Mouse (Mus musculus) adrenal gland, postnatal 4 days (tissue): ENCODE data around the gene Pgrmc2. TPM values are rescaled to one million over a fixed set of nuclear protein-coding genes. Genes with fewer than 3 reads are reported as not detected.

ENCODE experiments used
- DNase-seq, 2 experiments: peaks; one replicate each; pipeline ENCODE4 v3.0.0; 2021 to 2022; ENCODE audit warnings: low spot score in 2 of 2, mixed read lengths in 2 of 2
- long read RNA-seq, 2 experiments: library from polyadenylated mRNA; stranded (forward); transcript quantifications; one replicate each; pipeline ENCODE4 v2.0.0; 2021
- total RNA-seq, 2 experiments: library from RNA; stranded (reverse); gene quantifications; 2 replicates each; pipeline ENCODE4 v1.2.3; 2021

Pgrmc2 gene
- total RNA-seq, result 10 to 100 TPM; 43.9 to 45.5 TPM
- long read RNA-seq, experiment 1, transcript Pgrmc2-201 (3 exons, 3,007 nt), result major isoform, 34 of 40 reads
- long read RNA-seq, experiment 1, partial matches to known transcripts, result 0 of 40 reads
- long read RNA-seq, experiment 1, other reads (novel, unspliced or antisense), result 6 of 40 reads
- long read RNA-seq, experiment 2, transcript Pgrmc2-201 (3 exons, 3,007 nt), result major isoform, 75 of 87 reads
- long read RNA-seq, experiment 2, partial matches to known transcripts, result 0 of 87 reads
- long read RNA-seq, experiment 2, other reads (novel, unspliced or antisense), result 11 of 87 reads

DNA sequence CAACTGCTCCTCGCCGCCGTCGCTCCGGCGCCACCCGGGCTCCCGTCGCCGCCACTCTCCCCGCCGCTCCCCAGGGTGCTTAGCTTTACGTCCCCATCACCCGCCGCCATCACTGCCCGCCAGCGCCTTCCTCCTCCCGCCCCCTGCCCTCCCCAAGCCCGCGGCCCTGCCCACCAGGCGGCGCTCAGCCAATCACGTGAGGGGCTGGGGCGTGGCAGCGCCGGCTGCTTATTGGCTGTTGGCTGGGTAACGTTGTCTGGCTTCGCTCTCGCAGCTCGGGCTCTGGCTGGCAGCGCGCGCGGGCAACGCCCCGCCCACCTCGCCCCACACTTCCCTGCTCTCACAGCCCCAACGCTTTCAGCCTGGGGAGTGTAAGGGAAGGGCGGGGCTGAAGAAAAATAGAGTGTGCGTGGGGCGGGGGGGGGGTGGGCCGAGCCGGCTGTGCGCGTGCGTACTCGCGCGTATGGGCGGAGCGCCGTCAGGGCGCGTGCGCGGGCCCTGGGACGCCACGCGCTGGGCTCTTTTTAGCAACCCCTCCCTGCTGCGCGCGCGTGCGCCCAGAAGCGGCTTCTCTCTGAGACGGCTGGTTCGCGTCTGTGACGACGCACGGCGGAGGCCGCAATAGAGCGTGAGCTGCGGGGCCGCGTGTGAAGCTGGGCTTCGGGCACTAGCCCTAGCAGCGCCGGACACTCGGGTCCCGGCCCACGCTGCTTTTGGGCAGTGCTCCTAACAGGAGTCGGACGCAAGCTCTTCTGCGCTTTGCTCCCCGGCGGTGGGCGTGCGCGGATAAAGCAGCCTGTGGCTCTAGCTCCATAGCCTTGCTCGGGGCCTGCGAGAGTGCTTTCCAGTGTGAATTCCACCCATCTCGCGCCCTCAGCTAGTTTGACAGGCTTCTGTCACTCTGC lies at the start of gene Pgrmc2:
Gene Pgrmc2 (minus strand): TSS at position 162 of the 905 bp plus-strand sequence.
- peak; percentile 88 to 98 for DNase-seq

DNA sequence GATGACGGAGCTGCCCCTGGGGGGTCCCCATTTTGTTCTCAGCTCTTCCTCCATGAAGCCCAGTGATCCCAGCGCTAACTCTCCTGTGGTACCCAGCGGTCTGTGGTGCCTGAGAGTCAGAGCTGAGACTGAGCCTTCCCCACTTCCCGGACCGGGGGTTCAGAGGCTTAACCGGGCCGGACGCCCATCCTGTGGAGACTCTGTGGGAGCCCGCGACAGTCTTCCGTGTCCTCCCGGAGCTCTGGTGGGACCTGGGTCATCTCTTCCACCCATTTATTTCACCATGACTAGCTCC lies 41.1 kb upstream of the Pgrmc2 start:
- DNase-seq, result no peak

DNA sequence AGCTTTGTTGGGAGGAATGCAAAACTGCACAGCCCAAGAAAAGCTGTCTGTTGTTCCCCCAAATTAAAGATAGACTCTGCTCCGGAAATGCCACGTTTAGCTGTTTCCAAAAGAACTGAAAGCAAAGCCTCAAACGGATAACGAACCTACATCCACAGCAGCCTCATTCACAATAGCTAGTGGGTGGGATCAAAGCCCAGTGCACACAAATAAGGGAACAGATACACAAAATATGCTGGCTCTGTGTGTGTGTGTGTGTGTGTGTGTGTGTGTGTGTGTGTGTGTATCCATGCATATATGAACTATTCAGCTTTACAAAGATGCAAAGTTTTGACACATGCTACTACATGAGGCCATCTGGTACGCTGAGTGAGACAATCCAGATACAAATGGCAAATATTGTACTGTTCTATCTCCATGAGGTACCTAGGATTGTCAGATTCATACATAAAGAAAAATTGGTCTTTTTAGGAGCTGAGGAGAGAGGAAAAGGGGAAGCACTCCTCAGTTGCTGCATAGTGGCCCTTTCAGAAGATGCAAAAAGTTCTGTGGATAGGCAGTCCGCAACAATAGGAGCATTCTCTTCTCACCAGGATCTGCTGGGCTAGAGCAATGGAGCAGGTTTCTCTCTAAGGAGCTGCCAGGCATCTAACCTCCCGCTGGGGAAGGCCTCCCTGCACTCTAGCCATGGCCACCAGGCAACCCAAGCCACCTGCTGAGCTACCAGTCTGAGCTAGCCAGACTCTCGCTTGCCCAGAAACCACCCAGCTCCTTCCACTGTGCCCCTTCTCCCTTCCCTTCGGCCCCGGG lies 40.5 kb upstream of the Pgrmc2 start:
- no peak for DNase-seq

DNA sequence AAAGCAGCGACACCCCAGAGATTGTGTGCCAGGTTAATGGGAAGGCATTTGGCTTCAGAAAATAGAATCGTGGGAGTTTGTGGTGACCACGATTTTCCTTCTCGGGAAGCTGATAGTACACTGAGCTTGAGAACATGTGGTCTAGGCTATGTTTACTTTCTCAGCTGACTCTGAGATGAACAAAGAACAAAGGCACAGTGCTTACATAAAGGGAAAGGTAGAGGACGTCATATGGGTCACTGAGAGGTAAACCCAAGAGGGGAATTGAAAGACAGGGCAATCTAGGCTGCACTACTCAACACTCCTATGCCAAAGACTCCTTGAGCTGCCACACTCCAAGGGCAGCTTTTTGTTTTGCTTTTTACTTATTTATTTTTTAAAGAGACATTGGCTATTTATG lies 35.3 kb upstream of the Pgrmc2 start:
- no peak for DNase-seq

DNA sequence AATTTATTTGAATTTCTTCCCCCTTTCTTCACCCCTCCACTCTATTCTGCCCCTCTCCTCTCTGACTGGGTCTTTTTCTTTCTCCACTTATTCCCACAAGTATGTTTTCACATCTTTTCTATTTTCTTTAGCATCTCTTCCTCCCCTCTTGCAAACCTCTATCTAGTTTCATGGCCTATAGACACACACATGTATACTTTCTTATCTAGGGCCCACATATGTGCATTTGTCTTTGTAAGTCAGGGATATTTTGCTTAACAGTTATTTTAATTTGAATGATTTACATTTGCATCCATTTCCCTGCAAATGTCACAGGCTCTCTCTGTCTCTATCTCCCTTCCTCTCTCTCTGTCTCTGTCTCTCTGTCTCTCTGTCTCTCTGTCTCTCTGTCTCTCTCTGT lies 34.6 kb upstream of the Pgrmc2 start:
- DNase-seq, result no peak

DNA sequence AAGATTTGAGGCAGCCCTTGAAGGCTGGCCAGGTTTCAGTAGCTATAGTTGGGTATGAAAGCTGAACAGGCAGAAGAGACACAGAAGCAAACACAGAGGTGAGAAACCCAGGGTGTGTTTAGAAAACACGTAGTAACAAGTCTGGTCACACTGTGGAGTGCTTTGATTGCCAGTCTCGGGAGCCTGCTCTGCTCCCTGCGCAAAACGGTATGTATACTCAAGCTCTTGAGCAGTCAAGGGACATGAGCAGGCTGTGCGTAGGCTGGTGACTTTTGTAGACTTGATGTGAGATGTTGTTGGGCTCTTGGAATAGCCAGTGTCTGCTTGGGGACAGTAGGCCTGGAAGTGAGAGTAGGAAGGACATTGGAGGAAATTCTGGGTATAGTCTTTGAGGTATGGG lies 30.3 kb upstream of the Pgrmc2 start:
- DNase-seq, result no peak

DNA sequence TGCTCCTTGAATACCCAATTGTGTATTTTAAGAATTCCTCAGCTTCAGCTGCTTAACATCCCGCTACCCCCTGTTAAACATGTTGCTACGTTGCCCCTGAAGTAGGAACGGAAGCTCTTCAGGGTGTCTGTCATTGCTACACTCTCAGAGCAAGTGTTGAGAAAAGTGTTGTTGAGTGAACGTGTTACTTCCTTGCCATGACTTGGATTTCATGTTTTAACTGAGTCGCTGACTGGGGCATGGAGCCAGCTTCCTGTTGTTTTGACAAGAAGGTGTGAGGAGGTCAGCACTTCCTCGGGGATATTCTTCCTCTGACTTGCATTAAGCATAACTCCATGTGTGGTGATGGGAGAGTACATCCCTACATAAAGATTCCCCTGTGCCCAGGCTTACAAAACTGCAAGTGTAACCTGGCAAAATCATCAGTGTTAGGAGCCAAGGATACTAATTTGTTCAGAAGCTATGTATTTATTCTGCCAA lies 25.5 kb upstream of the Pgrmc2 start:
- no peak for DNase-seq

DNA sequence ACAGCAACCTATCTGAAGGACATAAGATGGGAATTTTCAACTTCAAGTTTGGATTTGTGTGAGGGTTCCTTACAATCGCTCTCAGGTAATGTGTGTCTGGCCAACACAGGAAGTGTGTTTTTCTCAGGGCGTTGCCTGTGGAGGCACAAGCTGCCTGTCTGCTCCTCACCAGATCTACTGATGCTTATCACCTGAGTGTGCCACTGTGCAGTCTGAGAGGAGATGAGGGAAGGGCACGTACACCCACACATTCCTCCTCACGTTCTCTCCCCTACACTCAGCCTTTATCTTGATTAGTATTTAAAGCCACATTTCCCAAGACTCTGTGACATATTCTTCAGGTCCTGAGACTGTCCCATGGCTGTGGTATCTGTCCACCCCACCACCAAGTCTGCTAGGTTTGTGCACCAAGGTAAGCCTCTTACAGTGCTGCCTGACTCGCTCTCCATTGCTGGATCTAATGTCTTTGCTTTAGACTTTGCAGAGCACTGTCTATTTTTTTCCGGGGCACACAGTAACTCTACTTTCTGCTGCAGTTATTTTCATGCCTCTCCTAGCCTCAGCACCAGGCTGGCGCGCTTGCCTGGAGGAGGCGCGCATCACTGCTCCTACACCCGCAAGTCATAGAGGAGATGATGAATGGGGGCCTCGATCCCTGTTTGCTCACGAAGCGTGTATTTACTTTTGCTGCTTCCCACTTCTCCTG lies 24.9 kb upstream of the Pgrmc2 start:
- DNase-seq, result no peak

DNA sequence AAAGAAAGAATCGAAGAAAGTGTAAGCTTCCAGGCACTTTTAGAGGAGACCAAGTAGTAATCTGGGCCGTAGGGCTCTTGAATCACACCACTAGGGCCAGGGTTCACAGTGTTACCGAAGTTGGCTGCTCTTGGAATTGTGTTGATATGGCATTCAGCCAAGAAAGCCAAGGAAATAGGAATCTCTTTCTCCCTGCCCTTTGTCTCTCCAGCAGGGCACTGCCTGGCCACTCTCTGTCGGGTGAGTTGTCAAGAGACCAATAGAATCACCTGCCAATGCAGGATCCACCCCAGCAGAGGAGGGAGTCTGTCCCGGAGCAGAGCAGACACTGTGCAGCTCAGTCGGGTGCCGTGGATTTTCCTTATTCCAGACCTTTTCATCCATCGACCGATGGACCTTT lies 19.1 kb upstream of the Pgrmc2 start:
- DNase-seq, result no peak

DNA sequence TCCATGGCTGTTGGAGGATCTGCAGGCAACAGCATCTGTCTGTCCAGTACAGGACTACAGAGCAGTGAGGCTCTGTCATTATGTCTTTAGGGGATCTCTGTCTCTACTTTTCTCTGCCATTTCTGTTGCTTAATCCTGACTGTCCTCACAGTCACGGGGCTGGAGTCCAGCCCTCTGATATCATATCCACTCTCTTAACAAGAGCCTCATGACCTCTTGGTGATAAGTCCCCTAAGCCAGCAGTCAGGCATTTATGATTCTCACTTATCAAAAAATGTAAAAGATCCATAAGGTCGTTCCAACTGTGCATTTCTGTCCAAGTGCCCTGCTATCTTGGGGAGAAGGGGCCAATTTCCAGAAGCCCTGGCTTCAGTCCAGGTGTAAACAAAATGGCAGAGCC lies 17.3 kb upstream of the Pgrmc2 start:
- DNase-seq, result no peak

DNA sequence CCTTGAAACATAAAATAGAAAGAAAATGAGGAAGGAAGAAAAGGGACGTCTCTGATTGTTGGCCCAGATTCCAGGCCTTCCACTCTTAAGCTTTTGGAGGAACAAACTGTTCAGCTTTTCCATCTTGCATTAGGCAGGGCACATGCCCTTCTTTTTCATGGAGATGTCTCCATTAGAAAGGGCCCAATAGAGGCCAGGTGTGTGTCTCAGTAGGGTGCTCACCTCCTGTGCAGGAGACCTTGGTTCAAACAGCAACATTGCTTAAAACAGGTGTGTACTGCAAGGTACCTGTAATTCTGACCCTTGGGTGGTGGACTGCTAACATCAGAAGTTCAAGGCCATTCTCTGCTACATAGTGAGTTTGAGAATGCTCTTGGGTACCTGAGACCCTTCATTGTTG lies 16.8 kb upstream of the Pgrmc2 start:
- no peak for DNase-seq

DNA sequence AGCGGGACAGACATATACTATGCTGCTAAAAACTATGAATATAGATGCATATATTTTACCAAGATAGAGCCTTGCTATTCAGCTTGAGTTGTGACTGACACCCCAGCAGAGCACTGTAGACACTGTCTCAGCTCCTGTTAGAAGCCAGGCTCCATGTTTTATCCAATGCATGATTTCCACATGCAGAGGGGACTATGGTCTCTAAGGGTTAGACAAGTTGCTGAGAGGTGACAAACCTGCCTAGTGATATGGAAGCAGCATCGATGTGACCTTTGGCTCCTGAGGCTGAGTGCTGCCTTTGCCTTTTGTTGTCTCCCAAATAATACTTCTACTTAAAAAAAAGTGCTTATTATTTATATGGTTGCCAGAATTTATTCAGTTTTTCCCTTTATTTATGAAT lies 10.4 kb upstream of the Pgrmc2 start:
- no peak for DNase-seq

DNA sequence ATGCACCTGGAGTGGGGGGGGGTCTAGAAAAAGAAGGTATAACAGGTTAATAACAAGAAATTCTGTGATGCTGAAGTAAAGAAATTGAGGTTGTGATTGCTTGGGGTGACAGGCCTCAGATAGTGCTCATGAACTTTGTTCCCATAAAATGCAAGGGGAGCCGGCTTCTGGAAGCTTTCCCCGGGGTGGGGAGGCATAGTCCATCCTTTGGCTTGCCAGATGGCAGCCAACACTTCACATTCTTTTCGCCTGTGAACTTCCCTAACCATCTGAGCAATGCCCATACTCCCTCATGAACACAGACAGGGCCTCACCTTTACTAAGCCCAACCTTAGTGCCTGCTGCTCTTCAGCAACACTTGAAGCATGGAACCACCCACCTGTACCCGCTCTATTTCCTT lies 9.5 kb upstream of the Pgrmc2 start:
- no peak for DNase-seq

DNA sequence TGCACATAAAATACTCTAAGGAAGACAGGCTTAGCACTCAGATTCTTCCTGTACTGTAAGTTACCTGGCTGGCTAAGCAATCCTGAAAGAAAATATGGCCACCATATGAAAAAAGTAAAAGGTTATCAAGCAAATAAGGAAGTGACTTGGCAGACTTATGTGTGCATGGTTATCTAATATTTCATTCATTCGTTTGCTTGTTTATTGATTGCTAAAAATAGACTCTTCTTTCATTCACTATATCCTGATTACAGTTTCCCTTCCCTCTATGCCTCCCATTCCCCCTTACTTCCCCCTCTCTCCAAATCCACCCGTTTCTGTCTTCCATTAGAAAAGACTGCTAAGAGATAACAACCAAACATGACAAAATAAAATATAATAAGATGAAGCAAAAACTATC lies 8.0 kb upstream of the Pgrmc2 start:
- DNase-seq, result no peak

DNA sequence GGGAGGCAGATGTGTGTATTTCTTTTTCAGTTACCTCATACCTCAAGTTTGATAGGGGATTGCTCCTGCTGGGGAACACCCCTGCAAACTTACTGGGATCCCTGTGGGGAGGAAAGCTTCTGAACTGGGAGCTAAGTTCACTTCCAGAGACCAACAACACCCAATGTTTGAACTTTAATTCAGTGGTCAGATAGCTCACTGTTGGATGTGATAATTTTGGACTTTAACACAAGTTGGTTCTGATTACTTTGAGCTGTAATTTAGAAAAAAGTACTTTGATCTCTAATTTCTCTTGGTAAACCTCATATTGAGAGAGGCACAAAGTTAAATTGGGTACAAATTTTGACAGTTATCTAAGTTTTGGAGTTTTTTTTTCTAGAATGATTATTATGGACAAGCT lies 4.2 kb upstream of the Pgrmc2 start:
- no peak for DNase-seq

DNA sequence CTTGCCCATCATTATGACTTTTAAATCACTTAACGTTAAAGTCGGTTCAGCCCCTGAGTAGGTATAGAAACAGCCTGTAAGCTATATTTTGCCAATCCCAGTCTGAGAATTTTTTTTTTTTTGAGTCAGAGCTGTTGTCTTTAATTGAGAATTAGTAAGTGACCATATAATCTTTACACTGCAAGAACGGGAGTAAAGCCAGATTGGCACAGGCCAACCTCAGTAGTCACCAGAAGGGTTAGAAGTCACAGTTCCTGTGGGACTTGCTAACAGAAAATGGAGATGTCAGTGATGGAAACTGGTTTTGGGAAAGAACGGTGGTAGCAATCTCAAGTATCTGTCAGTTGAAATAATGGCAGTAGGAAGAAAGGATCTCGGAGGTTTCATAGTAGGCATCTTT lies 1.6 kb upstream of the Pgrmc2 start:
- no peak for DNase-seq

DNA sequence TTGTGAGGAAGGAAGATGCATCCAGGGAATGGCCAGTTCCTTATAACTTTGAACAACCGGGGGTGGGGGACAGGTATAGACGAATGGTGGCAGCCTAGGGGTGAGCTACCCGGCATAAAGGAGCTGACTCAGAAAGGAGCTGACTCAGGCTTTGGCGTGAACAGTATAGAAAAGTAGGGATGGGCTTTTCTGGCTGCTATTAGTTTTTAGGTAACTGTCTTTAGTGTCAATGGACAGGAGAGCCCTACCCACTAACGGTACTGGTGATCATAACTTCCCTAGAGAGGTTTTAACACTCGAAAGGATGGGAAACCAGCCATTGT lies 905 bp upstream of the Pgrmc2 start:
- no peak for DNase-seq

DNA sequence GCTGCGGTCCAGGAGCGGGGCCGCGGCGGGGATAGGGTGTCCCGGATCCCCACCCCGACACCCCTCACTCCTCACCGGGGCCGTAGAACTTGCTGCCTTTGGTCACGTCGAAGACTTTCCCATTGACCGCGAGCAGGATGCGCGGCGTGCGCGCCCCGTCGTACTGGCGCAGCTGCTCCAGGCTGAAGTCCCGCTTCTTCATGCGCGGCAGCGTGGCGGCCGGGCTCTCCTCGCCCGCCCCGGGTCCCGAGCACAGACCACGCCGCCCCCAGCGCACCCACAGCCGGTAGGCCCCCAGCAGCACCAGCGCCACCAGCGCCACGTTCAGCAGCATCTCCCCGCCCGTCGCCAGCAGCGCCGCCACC lies 344 bp downstream of the Pgrmc2 start:
- DNase-seq, result no peak

DNA sequence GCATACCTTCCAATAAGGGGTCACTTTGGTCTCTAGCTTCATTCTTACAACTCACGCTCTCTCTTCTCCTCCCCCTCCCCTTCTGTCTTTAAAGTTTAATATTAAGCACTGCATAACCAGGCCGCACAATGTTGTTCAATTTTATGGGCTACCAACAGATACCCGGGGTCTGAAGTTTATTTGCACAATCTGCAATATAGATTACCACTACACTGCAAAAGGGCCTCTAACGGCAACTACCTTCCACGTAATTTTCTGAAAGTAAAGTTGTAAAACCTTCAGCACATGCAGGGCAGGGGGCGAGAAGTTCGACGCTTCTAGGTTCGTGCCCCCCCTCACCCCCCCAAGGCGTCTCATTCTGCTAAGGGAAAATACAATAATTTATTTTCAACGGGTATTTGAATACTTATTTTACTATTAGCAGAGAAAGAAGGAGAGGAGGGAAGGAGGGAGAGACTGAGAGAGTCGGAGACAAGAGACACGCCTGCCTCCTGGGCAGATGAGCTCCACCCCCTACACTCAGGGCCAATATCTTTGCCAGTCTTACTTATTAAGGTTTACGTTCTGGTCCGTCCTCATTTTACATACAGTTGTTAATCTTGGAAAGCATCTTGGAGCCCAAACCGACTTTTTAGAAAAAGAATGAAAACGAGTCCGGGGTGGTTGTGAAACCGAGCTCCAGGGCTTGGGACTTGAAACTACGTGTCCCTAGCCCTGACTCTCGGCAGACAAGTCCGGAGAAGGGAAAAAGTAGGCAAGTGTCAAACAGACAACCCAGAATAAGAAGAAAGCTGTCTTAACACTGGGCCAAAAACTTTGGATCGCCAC lies 1.2 kb downstream of the Pgrmc2 start:
- DNase-seq, result no peak

DNA sequence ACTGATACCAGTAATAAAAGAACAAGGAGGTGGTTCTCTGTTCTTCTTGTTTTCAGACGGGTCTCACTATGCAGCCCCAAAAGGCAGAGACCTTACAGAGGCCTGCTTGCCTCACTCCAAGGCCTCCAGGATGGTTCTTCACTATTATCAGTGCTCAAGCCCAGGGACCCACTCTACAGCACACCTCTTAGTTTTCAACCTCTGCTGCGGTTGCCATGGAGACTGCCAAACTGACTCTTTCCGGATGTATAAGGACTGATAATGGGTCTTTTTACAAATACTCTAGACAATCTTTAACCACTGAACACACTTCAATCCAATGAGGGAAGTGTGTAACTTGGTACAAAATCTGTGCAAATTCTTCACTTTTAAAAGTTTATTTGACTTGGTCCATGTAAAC lies 2.1 kb downstream of the Pgrmc2 start:
- DNase-seq, result no peak

DNA sequence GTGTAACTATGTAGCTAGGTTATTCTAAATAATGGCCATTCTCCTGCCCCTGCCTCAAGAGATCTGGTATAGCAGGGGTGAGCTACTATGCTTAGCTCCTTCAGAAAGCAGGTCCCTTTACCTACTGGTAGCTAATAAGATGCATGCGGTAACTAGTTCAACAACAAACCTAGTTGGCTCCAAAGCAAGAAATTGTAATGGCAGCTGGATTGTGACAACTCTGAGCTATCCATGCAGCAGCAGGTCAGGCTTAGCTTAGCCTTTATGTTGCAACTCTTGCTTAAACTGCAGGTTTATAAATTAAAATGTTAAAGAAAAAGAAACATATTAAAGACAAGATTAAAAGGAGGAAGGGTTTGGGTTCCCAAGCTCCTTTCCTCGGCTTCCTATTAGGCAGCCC lies 4.2 kb downstream of the Pgrmc2 start:
- DNase-seq, result no peak
